Mouse (Mus musculus) stomach, embryonic 16.5 days (tissue): ENCODE measurements around the gene Spin4. TPM values are rescaled to one million over a fixed set of nuclear protein-coding genes. Genes with fewer than 3 reads are reported as not detected.
A peak's percentile ranks its signal among the peaks of the same experiment; 100 is the strongest.

Experiments used
- ATAC-seq: fragments of 200-750 bp; cut with Nextera tagmentation; 2 replicates; pipeline ENCODE4 v1.8.0; 2017; ENCODE audit warnings: moderate number of reproducible peaks, moderate TSS enrichment; ENCODE audit not compliant: insufficient read depth, low FRiP score
- H3K27ac ChIP-seq: fragments of 300-500 bp; sonication (generic); 2 replicates; pipeline ENCODE4 v1.5.1; 2014; ENCODE audit warnings: low read length
- H3K27me3 ChIP-seq: fragments of 300-500 bp; sonication (generic); 2 replicates; pipeline ENCODE4 v1.6.1; 2014; ENCODE audit warnings: low read length, control low read depth, mixed read lengths; ENCODE audit not compliant: control insufficient read depth, insufficient read depth
- H3K36me3 ChIP-seq: fragments of 300-500 bp; sonication (generic); 2 replicates; pipeline ENCODE4 v1.6.1; 2014; ENCODE audit warnings: low read length; ENCODE audit not compliant: control insufficient read depth, insufficient read depth
- H3K4me1 ChIP-seq: fragments of 300-500 bp; sonication (generic); 2 replicates; pipeline ENCODE4 v1.6.1; 2014; ENCODE audit warnings: low read length, control low read depth, mixed read lengths; ENCODE audit not compliant: control insufficient read depth, insufficient read depth
- H3K4me2 ChIP-seq: fragments of 300-500 bp; sonication (generic); 2 replicates; pipeline ENCODE4 v1.6.1; 2014; ENCODE audit warnings: low read depth, low read length, mixed read lengths
- H3K4me3 ChIP-seq: fragments of 300-500 bp; sonication (generic); replicated peaks from 2 replicates; pipeline ENCODE4 v1.5.1; 2014; ENCODE audit warnings: mild to moderate bottlenecking, low read length
- H3K9ac ChIP-seq: fragments of 300-500 bp; sonication (generic); 2 replicates; pipeline ENCODE4 v1.6.1; 2014; ENCODE audit warnings: low read length
- H3K9me3 ChIP-seq: fragments of 300-500 bp; sonication (generic); replicated peaks from 2 replicates; pipeline ENCODE4 v1.6.1; 2016; ENCODE audit warnings: low read length, control low read depth; ENCODE audit not compliant: control insufficient read depth
- WGBS: fragments of 180-500 bp; shearing (Covaris S2); extraction: QIAGEN DNeasy Blood & Tissue Kit; methylation state at CpG from one replicate; pipeline ENCODE4 v1.1.7; 2014; 5-methylcytosine and 5-hydroxymethylcytosine counted together
- polyA plus RNA-seq: library from polyadenylated mRNA; unstranded; fragments of >200 nt; fragmentation: Nextera tagmentation; extraction: Ambion mirVana; gene quantifications from 2 replicates; pipeline ENCODE4 v1.2.1, GENCODE M21; 2015

Gene Spin4
- polyA plus RNA-seq, result 9.6 and 10.2 TPM in 2 replicates

DNA sequence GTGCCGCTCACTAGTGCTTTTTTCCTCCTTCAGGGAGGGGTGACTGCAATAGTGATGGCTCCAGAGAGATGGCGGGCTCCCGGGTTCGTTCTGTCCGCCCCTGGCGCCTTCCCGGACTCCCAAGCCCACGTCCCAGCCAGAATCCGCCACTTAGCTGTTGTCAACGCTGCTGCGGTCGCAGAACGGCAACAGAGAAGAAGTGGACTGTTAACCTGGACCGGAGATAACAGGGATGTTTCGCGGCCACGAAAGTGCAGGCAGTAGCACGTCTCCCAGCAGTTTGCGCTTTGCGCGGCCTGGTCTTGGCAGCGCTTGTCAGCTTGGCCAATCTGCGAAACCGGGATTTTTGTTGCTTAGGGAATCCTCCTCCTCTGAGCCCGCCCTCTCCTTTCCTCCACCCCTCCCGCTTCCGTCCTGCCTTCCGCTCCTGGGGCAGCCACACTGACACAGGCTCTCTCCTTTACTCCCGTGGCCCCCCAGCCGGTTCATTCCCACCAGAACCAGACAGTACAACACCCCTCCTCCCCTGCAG is at the start of gene Spin4:
Gene Spin4, minus strand, starts transcription at position 322 of the 532 bp plus-strand sequence.
- Histone ChIP-seq H3K9me3 (no peaks in the 10 kb centered on the region), H3K36me3 (no peaks in the 10 kb centered on the region), H3K27ac (peak within 1 kb of the TSS; percentile 93), H3K9ac (peak within 1 kb of the TSS; percentile 77), H3K4me3 (peak within 1 kb of the TSS; percentile 57), H3K27me3 (no peaks in the 10 kb centered on the region), H3K4me2 (peak within 1 kb of the TSS; percentile 55), H3K4me1 (no peaks in the 10 kb centered on the region; the same call in 1 of the 2 replicates)
- 19% methylated on average over 30 of the region's 30 CpGs for WGBS
- ATAC-seq, result peak; percentile 96

GRCm38 (mm10) chrX:95027907-95028306 is 1.4 kb upstream of the Spin4 start:
- Histone ChIP-seq H3K4me2 (no peak overlapping the region), H3K36me3 (no peaks in the 10 kb centered on the region), H3K4me1 (no peaks in the 10 kb centered on the region; the same call in 1 of the 2 replicates), H3K27me3 (no peaks in the 10 kb centered on the region), H3K4me3 (no peak overlapping the region), H3K9me3 (no peaks in the 10 kb centered on the region), H3K27ac (no peak overlapping the region), H3K9ac (no peak overlapping the region)
- no peak for ATAC-seq
- 69% methylated on average over 5 of the region's 5 CpGs for WGBS

DNA sequence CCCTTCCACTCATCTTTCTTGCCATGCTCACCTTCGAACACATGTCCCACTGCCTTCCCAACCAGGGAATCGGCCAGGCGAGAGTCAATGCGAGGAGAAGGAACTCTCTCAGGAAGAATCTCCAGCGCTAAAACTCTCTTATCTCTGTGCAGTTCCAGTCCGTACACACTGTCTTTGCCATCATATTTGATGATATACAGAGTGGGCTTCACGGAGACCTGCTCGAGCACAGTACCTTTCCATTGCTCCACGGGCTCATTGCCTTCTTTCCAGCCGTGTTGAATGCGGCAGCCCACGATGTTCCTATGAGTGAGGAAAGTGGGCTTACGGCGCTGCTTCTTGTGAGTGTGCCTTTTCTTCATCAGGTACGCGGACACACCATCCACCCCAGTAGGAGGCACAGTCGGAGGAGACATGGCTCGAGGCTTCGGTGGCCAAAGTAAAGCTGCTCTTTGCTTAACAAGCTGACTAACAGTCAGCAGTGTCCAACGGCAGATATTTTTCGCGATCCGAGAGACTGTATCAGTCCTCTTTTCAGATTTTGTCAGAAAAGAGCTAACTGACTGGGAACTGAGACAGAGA is 612 bp downstream of the Spin4 start:
- 20% methylated on average over 23 of the region's 23 CpGs for WGBS
- Histone ChIP-seq H3K4me1 (no peaks in the 10 kb centered on the region; the same call in 1 of the 2 replicates), H3K9ac (peak overlapping the region; percentile 77), H3K27me3 (no peaks in the 10 kb centered on the region), H3K4me2 (peak overlapping the region; percentile 55), H3K9me3 (no peaks in the 10 kb centered on the region), H3K27ac (peak overlapping the region; percentile 93), H3K4me3 (peak overlapping the region; percentile 57), H3K36me3 (no peaks in the 10 kb centered on the region)
- peak; percentile 22; the same call in 1 of the 2 replicates for ATAC-seq

DNA sequence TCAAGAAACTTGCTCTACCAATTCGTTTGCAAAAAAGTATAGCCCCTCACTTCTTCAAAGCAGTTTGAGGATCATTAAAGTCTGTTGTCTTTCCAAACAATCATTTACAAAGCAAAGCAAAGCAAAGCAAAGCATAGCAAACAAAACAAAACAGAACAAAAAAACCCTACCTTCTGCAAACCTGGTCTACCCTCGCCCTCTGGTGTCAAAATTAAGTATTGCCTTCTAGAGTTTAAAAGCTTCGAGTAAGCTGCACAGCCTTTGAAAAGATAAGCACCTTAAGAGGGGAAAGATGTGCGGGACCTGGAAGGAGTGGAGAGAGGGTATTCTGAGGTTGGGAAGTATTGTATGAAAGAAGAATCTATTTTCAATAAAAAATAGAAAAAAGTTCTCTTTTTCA is 14.4 kb downstream of the Spin4 start:
- no peak for ATAC-seq
- H3K4me3 ChIP-seq, result no peak overlapping the region
- no peaks in the 10 kb centered on the region for H3K36me3 ChIP-seq
- no peak overlapping the region for H3K27ac ChIP-seq
- 15% methylated on average over 4 of the region's 4 CpGs for WGBS
- H3K9ac ChIP-seq, result no peak overlapping the region
- H3K4me1 ChIP-seq, result no peaks in the 10 kb centered on the region
- H3K27me3 ChIP-seq, result peaks cover 2% of the 10 kb centered on the region; the same call in 1 of the 2 replicates
- H3K4me2 ChIP-seq, result no peak overlapping the region
- no peaks in the 10 kb centered on the region for H3K9me3 ChIP-seq

DNA sequence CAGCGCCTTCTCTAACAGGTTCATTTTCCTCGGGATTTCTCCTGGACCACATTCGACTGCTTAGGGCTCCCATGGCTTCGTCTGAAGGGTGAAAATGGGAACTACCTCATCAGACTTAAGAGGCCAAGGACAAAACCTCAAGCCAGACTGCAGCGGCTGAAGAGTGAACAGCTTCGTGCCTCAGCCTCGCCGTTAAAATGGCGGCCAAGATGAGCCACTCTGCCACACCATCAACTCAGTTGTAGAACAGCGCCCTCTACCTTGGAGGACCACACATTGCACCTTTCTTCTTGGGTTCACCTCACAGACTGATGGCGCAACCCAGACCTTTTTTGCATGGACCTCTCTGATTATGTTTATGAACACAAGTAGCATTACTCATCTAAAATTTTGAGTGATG is 27.6 kb downstream of the Spin4 start:
- H3K9ac ChIP-seq, result no peak overlapping the region
- no peaks in the 10 kb centered on the region for H3K27me3 ChIP-seq
- H3K4me2 ChIP-seq, result no peak overlapping the region
- no peaks in the 10 kb centered on the region for H3K4me1 ChIP-seq
- 93% methylated on average over 11 of the region's 11 CpGs for WGBS
- H3K36me3 ChIP-seq, result no peaks in the 10 kb centered on the region
- H3K9me3 ChIP-seq, result no peaks in the 10 kb centered on the region
- no peak overlapping the region for H3K27ac ChIP-seq
- ATAC-seq, result no peak
- no peak overlapping the region for H3K4me3 ChIP-seq

GRCm38 (mm10) chrX:94994113-94994512 is 32.4 kb downstream of the Spin4 start:
- H3K9me3 ChIP-seq, result no peaks in the 10 kb centered on the region
- 55% methylated on average over 3 of the region's 3 CpGs for WGBS
- H3K9ac ChIP-seq, result no peak overlapping the region
- H3K27me3 ChIP-seq, result peaks cover 5% of the 10 kb centered on the region
- H3K4me1 ChIP-seq, result no peaks in the 10 kb centered on the region
- no peak overlapping the region for H3K4me3 ChIP-seq
- H3K36me3 ChIP-seq, result no peaks in the 10 kb centered on the region
- ATAC-seq, result no peak
- H3K4me2 ChIP-seq, result no peak overlapping the region
- H3K27ac ChIP-seq, result no peak overlapping the region

DNA sequence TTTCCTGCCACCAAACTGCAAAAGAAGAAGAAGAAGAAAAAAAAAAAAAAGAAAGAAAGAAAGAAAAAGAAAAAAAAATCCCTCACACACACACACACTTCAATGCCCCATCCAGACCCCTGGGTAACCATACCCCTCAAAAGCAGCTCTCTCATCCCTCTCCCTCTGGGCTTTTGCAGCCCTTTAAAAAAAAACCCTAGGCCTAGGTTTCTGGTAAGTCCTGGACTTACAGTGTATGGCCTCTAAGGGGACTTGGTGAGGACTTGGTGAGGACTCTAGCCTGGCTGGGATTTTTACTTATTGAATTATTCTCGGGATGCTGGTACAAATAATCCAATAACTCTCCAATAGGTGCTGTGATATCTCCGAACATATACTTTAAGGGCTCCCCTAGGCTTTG is 35.6 kb downstream of the Spin4 start:
- Histone ChIP-seq H3K4me2 (peak overlapping the region; percentile 53), H3K9ac (peak overlapping the region; percentile 65), H3K36me3 (no peaks in the 10 kb centered on the region), H3K27ac (no peak overlapping the region), H3K9me3 (no peaks in the 10 kb centered on the region), H3K4me1 (no peaks in the 10 kb centered on the region), H3K27me3 (peaks cover 5% of the 10 kb centered on the region), H3K4me3 (peak overlapping the region; percentile 35; the same call in 1 of the 2 replicates)
- no peak for ATAC-seq
- WGBS, result 57% methylated on average over 2 of the region's 2 CpGs

- Histone ChIP-seq H3K9ac (peak overlapping the region; percentile 65), H3K27me3 (peaks cover 5% of the 10 kb centered on the region)
Measured at GRCm38 (mm10) chrX:94990080-94990825, 36.2 kb downstream of the Spin4 start.

More at GRCm38 (mm10) chrX:94990080-94990825, 36.2 kb downstream of the Spin4 start:
- Histone ChIP-seq H3K4me2 (peak overlapping the region; percentile 53), H3K4me1 (no peaks in the 10 kb centered on the region), H3K4me3 (peak overlapping the region; percentile 35), H3K9me3 (no peaks in the 10 kb centered on the region), H3K27ac (no peak overlapping the region), H3K36me3 (no peaks in the 10 kb centered on the region)
- ATAC-seq, result peak; percentile 80; the same call in 1 of the 2 replicates
- WGBS, result 8% methylated on average over 29 of the region's 29 CpGs
